Mouse (Mus musculus): ENCODE data around the gene Slc36a1. TPM values are rescaled to one million over a fixed set of nuclear protein-coding genes. Genes with fewer than 3 reads are reported as not detected.

The Slc36a1 gene
- polyA plus RNA-seq, 1 experiment from 2014 or later: 4.3 TPM

DNA sequence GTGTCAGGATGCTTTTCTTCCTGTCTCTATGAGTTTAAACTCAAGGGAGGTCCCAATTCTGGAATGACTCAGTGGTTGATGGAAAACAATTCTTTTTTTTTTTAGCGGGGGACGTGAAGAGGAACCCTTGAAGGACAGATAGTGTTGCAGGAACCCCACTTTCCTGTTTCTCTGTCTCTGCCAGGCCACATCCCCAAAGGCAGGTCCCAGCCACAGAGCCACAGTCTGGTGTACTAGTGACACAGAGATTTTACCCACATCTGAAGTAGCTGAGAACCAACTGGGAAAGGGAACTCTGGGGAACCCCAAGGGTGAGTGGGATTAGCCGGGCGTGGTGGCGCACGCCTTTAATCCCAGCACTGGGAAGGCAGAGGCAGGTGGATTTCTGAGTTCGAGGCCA is 38.4 kb upstream of the Slc36a1 start:
- H3K36me3 ChIP-seq (ENCODE audit: control insufficient read depth, insufficient read depth): no peaks in the 10 kb centered on the region
- H3K4me1 ChIP-seq (replicated peaks; ENCODE audit: control insufficient read depth, insufficient read depth, low read length): no peaks in the 10 kb centered on the region
- H3K27ac ChIP-seq (ENCODE audit: low read depth, low read length): no peak overlapping the region
- 88% methylated on average over 7 of the region's 7 CpGs for WGBS
- no peak overlapping the region for H3K4me3 ChIP-seq (ENCODE audit: low read depth, low read length)
- H3K9ac ChIP-seq (ENCODE audit: low read depth, low read length): no peak overlapping the region
- H3K9me3 ChIP-seq (ENCODE audit: control insufficient read depth): no peaks in the 10 kb centered on the region
- H3K27me3 ChIP-seq (replicated peaks; ENCODE audit: control insufficient read depth, insufficient read depth, low read length): no peaks in the 10 kb centered on the region
- ATAC-seq: no peak
- TF ChIP-seq CTCF (IDR thresholded peaks at IDR 0.05; ENCODE audit: low read depth): no peak
- no peak overlapping the region for H3K4me2 ChIP-seq (replicated peaks; ENCODE audit: low read depth)

DNA sequence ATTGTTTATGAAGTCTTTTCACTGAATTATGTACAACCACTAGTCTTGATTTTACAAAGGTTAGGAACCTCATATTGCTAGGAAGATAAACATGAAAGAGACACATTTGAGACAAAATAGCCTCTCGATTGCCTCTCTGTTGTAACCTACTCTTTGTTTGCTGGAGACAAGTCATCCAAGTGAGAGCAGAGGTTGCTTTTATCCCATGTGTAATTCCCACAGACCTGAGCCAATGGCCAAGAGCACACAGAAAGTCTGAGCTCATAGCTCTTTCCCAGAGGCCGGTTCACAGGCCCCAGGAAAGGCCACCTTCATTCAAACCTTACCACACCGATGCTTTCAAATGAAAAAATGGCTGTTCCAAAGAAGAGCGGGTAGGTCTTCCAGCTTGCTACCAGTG is 35.6 kb upstream of the Slc36a1 start:
- Histone ChIP-seq H3K4me3 (ENCODE audit: low read depth, low read length) (no peak overlapping the region), H3K27me3 (replicated peaks; ENCODE audit: control insufficient read depth, insufficient read depth, low read length) (no peaks in the 10 kb centered on the region), H3K9ac (ENCODE audit: low read depth, low read length) (no peak overlapping the region), H3K36me3 (ENCODE audit: control insufficient read depth, insufficient read depth) (no peaks in the 10 kb centered on the region), H3K9me3 (ENCODE audit: control insufficient read depth) (no peaks in the 10 kb centered on the region), H3K4me1 (replicated peaks; ENCODE audit: control insufficient read depth, insufficient read depth, low read length) (no peaks in the 10 kb centered on the region), H3K4me2 (replicated peaks; ENCODE audit: low read depth) (no peak overlapping the region), H3K27ac (ENCODE audit: low read depth, low read length) (no peak overlapping the region)
- WGBS: 83% methylated on average over 4 of the region's 4 CpGs
- no peak for ATAC-seq
- TF ChIP-seq CTCF (IDR thresholded peaks at IDR 0.05; ENCODE audit: low read depth): no peak

- WGBS: 87% methylated on average over 6 of the region's 6 CpGs
- no peaks in the 10 kb centered on the region for H3K36me3 ChIP-seq (ENCODE audit: control insufficient read depth, insufficient read depth)
These were observed 35.2 kb upstream of the Slc36a1 start for GRCm38 (mm10) chr11:55168914-55169313.

DNA sequence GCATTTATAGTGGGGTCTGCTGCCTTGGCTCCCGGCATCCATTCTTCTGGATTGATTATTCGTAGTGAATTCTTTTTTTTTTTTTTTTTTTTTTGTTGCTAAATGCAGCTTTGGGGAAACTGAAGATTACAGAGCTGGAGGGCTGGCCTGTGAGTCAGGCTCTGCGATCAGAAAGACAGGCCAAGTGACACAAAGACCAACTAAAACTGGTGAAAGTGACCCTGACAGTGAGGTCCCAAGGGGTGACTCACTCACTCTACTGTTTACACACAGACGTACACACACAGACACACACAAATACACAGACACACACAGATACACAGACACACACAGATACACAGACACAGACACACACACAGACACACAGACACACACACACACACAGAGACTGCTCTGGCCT is 33.6 kb upstream of the Slc36a1 start:
- Histone ChIP-seq H3K27ac (ENCODE audit: low read depth, low read length) (no peak overlapping the region), H3K27me3 (replicated peaks; ENCODE audit: control insufficient read depth, insufficient read depth, low read length) (no peaks in the 10 kb centered on the region), H3K4me1 (replicated peaks; ENCODE audit: control insufficient read depth, insufficient read depth, low read length) (no peaks in the 10 kb centered on the region), H3K9me3 (ENCODE audit: control insufficient read depth) (no peaks in the 10 kb centered on the region), H3K4me3 (ENCODE audit: low read depth, low read length) (no peak overlapping the region), H3K9ac (ENCODE audit: low read depth, low read length) (no peak overlapping the region), H3K4me2 (replicated peaks; ENCODE audit: low read depth) (no peak overlapping the region), H3K36me3 (ENCODE audit: control insufficient read depth, insufficient read depth) (no peaks in the 10 kb centered on the region)
- ATAC-seq: no peak
- no peak for TF ChIP-seq CTCF (IDR thresholded peaks at IDR 0.05; ENCODE audit: low read depth)
- WGBS: 77% methylated on average over 4 of the region's 4 CpGs

More at GRCm38 (mm10) chr11:55168914-55169313, 35.2 kb upstream of the Slc36a1 start:
- no peaks in the 10 kb centered on the region for H3K9me3 ChIP-seq (ENCODE audit: control insufficient read depth)
- H3K27ac ChIP-seq (ENCODE audit: low read depth, low read length): no peak overlapping the region
- no peak for TF ChIP-seq CTCF (IDR thresholded peaks at IDR 0.05; ENCODE audit: low read depth)
- no peak for ATAC-seq
- no peaks in the 10 kb centered on the region for H3K4me1 ChIP-seq (replicated peaks; ENCODE audit: control insufficient read depth, insufficient read depth, low read length)
- H3K4me2 ChIP-seq (replicated peaks; ENCODE audit: low read depth): no peak overlapping the region
- no peak overlapping the region for H3K4me3 ChIP-seq (ENCODE audit: low read depth, low read length)
- H3K9ac ChIP-seq (ENCODE audit: low read depth, low read length): no peak overlapping the region
- no peaks in the 10 kb centered on the region for H3K27me3 ChIP-seq (replicated peaks; ENCODE audit: control insufficient read depth, insufficient read depth, low read length)

GRCm38 (mm10) chr11:55178830-55179229 is 25.3 kb upstream of the Slc36a1 start:
- Histone ChIP-seq H3K9me3 (ENCODE audit: control insufficient read depth) (no peaks in the 10 kb centered on the region), H3K27me3 (replicated peaks; ENCODE audit: control insufficient read depth, insufficient read depth, low read length) (no peaks in the 10 kb centered on the region), H3K9ac (ENCODE audit: low read depth, low read length) (no peak overlapping the region), H3K4me2 (replicated peaks; ENCODE audit: low read depth) (no peak overlapping the region), H3K4me3 (ENCODE audit: low read depth, low read length) (no peak overlapping the region), H3K27ac (ENCODE audit: low read depth, low read length) (no peak overlapping the region), H3K36me3 (ENCODE audit: control insufficient read depth, insufficient read depth) (no peaks in the 10 kb centered on the region), H3K4me1 (replicated peaks; ENCODE audit: control insufficient read depth, insufficient read depth, low read length) (no peaks in the 10 kb centered on the region)
- ATAC-seq: no peak
- 83% methylated on average over 4 of the region's 4 CpGs for WGBS
- TF ChIP-seq CTCF (IDR thresholded peaks at IDR 0.05; ENCODE audit: low read depth): no peak

GRCm38 (mm10) chr11:55179856-55180255 is 24.3 kb upstream of the Slc36a1 start:
- H3K9ac ChIP-seq (ENCODE audit: low read depth, low read length): no peak overlapping the region
- ATAC-seq: no peak

GRCm38 (mm10) chr11:55183124-55183523 is 21.0 kb upstream of the Slc36a1 start:
- TF ChIP-seq CTCF (IDR thresholded peaks at IDR 0.05; ENCODE audit: low read depth): no peak
- H3K9me3 ChIP-seq (ENCODE audit: control insufficient read depth): no peaks in the 10 kb centered on the region
- WGBS: 45% methylated on average over 7 of the region's 7 CpGs

More at GRCm38 (mm10) chr11:55179856-55180255, 24.3 kb upstream of the Slc36a1 start:
- no peak overlapping the region for H3K4me3 ChIP-seq (ENCODE audit: low read depth, low read length)
- H3K4me2 ChIP-seq (replicated peaks; ENCODE audit: low read depth): no peak overlapping the region
- H3K9me3 ChIP-seq (ENCODE audit: control insufficient read depth): no peaks in the 10 kb centered on the region
- WGBS: 87% methylated on average over 3 of the region's 3 CpGs
- no peaks in the 10 kb centered on the region for H3K27me3 ChIP-seq (replicated peaks; ENCODE audit: control insufficient read depth, insufficient read depth, low read length)
- H3K27ac ChIP-seq (ENCODE audit: low read depth, low read length): no peak overlapping the region
- no peak for TF ChIP-seq CTCF (IDR thresholded peaks at IDR 0.05; ENCODE audit: low read depth)
- H3K4me1 ChIP-seq (replicated peaks; ENCODE audit: control insufficient read depth, insufficient read depth, low read length): no peaks in the 10 kb centered on the region
- no peaks in the 10 kb centered on the region for H3K36me3 ChIP-seq (ENCODE audit: control insufficient read depth, insufficient read depth)

More at GRCm38 (mm10) chr11:55183124-55183523, 21.0 kb upstream of the Slc36a1 start:
- Histone ChIP-seq H3K27ac (ENCODE audit: low read depth, low read length) (no peak overlapping the region), H3K4me3 (ENCODE audit: low read depth, low read length) (no peak overlapping the region), H3K4me1 (replicated peaks; ENCODE audit: control insufficient read depth, insufficient read depth, low read length) (no peaks in the 10 kb centered on the region), H3K27me3 (replicated peaks; ENCODE audit: control insufficient read depth, insufficient read depth, low read length) (no peaks in the 10 kb centered on the region), H3K36me3 (ENCODE audit: control insufficient read depth, insufficient read depth) (no peaks in the 10 kb centered on the region), H3K9ac (ENCODE audit: low read depth, low read length) (no peak overlapping the region), H3K4me2 (replicated peaks; ENCODE audit: low read depth) (no peak overlapping the region)
- no peak for ATAC-seq

Data from intestine, postnatal 0 days (tissue).